Mouse (Mus musculus) liver, embryonic 14.5 days (tissue): ENCODE data around the gene Zfp709.
"Not testable (repeated sequence)": the region's sequence is repeated elsewhere in the genome, so short reads cannot be mapped to it uniquely, and the experiment has no call there.

Experiments
- CTCF ChIP-seq: IDR thresholded peaks from 2 replicates; pipeline ENCODE4 v1.5.1; 2016; ENCODE audit warnings: antibody characterized with exemption, low read depth, control low read depth
- EP300 ChIP-seq: IDR thresholded peaks from 2 replicates; pipeline ENCODE4 v1.6.1; 2016; ENCODE audit warnings: antibody characterized with exemption, low read depth

GRCm38 (mm10) chr8:71845993-71846483 is 35.8 kb upstream of the Zfp709 start:
- not testable (repeated sequence) for TF ChIP-seq CTCF, EP300
